In genomic region chr12:58802410-58802809, GRCm38 (mm10) we compare ENCODE assay signal across 9 mouse cellular contexts.
DNase-seq lines count a peak whose midpoint lies in the region; ATAC-seq and TF ChIP-seq lines count a peak whose summit lies in the region.
"Had no signal": no experiment of that assay in that cellular context is flagged by ENCODE, and none has a peak within 500 bp of the region (broad histone marks: within the 10 kb centered on the region; RNA-seq: fewer than 3 reads in every experiment).

No protein-coding gene starts in this region.

- peak; percentile 90 for DNase-seq in ES-CJ7 (ENCODE audit: low read depth, low spot score)
- peak; percentile 41 for DNase-seq in c-Kit-negative CD71-positive TER-119-positive erythroid progenitor cells, embryonic 14.5 days (ENCODE audit: low read depth, low spot score)
- DNase-seq in forebrain, embryonic 14.5 days (ENCODE audit: low spot score) = peak; percentile 90
- peak; percentile 88 for DNase-seq in heart, postnatal 4 days
- peak; percentile 82 to 87 for DNase-seq in layer of hippocampus, adult 2 months (ENCODE audit: low spot score in 2 of 2)
- DNase-seq in right cerebral cortex, adult 18-20 months = peak; percentile 83
- peak; percentile 28 to 58 for DNase-seq in urinary bladder, adult 18-20 months (ENCODE audit: low spot score in 2 of 2)

- peak; percentile 93 for ATAC-seq in forebrain, embryonic 14.5 days
- ATAC-seq in lung, embryonic 16.5 days (ENCODE audit: low read depth) = peak; percentile 81

- H3K36me3 ChIP-seq in forebrain, embryonic 14.5 days (ENCODE audit: control insufficient read depth, insufficient read depth, low read length) = no peaks in the 10 kb centered on the region
- no peaks in the 10 kb centered on the region for H3K36me3 ChIP-seq in lung, embryonic 16.5 days (ENCODE audit: control insufficient read depth, insufficient read depth, low read length)

- no peak overlapping the region for H3K27ac ChIP-seq in forebrain, embryonic 14.5 days (ENCODE audit: low read depth, low read length)
- H3K27ac ChIP-seq in layer of hippocampus, adult 2 months = no peak overlapping the region
- no peak overlapping the region for H3K27ac ChIP-seq in lung, embryonic 16.5 days (ENCODE audit: low read length)

- no peak overlapping the region for H3K4me2 ChIP-seq in forebrain, embryonic 14.5 days (ENCODE audit: low read length)
- no peak overlapping the region for H3K4me2 ChIP-seq in lung, embryonic 16.5 days (ENCODE audit: low read depth, low read length)

- peak; percentile 92 for TF ChIP-seq CTCF in layer of hippocampus, adult 2 months (conservative IDR thresholded peaks at IDR 0.05)

- no peaks in the 10 kb centered on the region for H3K27me3 ChIP-seq in forebrain, embryonic 14.5 days (replicated peaks; ENCODE audit: control insufficient read depth, insufficient read depth, low read length)
- H3K27me3 ChIP-seq in lung, embryonic 16.5 days (ENCODE audit: control insufficient read depth, insufficient read depth, low read depth, low read length) = no peaks in the 10 kb centered on the region

- no peak overlapping the region for H3K9ac ChIP-seq in forebrain, embryonic 14.5 days (ENCODE audit: low read length)
- no peak overlapping the region for H3K9ac ChIP-seq in lung, embryonic 16.5 days (ENCODE audit: low read length)

- WGBS in forebrain, embryonic 14.5 days = 41% methylated on average over 4 of the region's 4 CpGs
- 41% methylated on average over 4 of the region's 4 CpGs for WGBS in lung, embryonic 16.5 days

- no peaks in the 10 kb centered on the region for H3K4me1 ChIP-seq in forebrain, embryonic 14.5 days (ENCODE audit: control insufficient read depth, insufficient read depth, low read length)
- no peaks in the 10 kb centered on the region for H3K4me1 ChIP-seq in lung, embryonic 16.5 days (replicated peaks; ENCODE audit: control insufficient read depth, insufficient read depth, low read length)

- H3K4me3 ChIP-seq in forebrain, embryonic 14.5 days (ENCODE audit: low read depth, low read length) = no peak overlapping the region
- H3K4me3 ChIP-seq in layer of hippocampus, adult 2 months = no peak overlapping the region
- H3K4me3 ChIP-seq in lung, embryonic 16.5 days (ENCODE audit: low read length) = no peak overlapping the region
- H3K4me3 ChIP-seq: erythroblast, embryonic 14.5 days had no signal

- H3K9me3 ChIP-seq in forebrain, embryonic 14.5 days (replicated peaks; ENCODE audit: control insufficient read depth, low read length) = no peaks in the 10 kb centered on the region
- no peaks in the 10 kb centered on the region for H3K9me3 ChIP-seq in lung, embryonic 16.5 days (ENCODE audit: control insufficient read depth, low read length)
